Mouse (Mus musculus) kidney, embryonic 16.5 days (tissue): ENCODE measurements around the gene Orai2. TPM values are rescaled to one million over a fixed set of nuclear protein-coding genes. Genes with fewer than 3 reads are reported as not detected.
A peak's percentile ranks its signal among the peaks of the same experiment; 100 is the strongest.

Experiments
- ATAC-seq: fragments of 200-750 bp; cut with Nextera tagmentation; 2 replicates; pipeline ENCODE4 v1.8.0; 2017; ENCODE audit warnings: moderate TSS enrichment; ENCODE audit not compliant: low FRiP score, low TSS enrichment
- H3K27ac ChIP-seq: fragments of 300-500 bp; sonication (generic); 2 replicates; pipeline ENCODE4 v1.5.1; 2014; ENCODE audit warnings: low read length
- H3K27me3 ChIP-seq: fragments of 300-500 bp; sonication (generic); 2 replicates; pipeline ENCODE4 v1.6.1; 2014; ENCODE audit warnings: low read length, control low read depth, mixed read lengths; ENCODE audit not compliant: insufficient read depth
- H3K36me3 ChIP-seq: fragments of 300-500 bp; sonication (generic); 2 replicates; pipeline ENCODE4 v1.6.1; 2014; ENCODE audit warnings: low read length, control low read depth, mixed read lengths; ENCODE audit not compliant: insufficient read depth
- H3K4me1 ChIP-seq: fragments of 300-500 bp; sonication (generic); 2 replicates; pipeline ENCODE4 v1.6.1; 2014; ENCODE audit warnings: low read length, control low read depth, mixed read lengths; ENCODE audit not compliant: insufficient read depth
- H3K4me2 ChIP-seq: fragments of 300-500 bp; sonication (generic); replicated peaks from 2 replicates; pipeline ENCODE4 v1.6.1; 2014; ENCODE audit warnings: low read depth, low read length
- H3K4me3 ChIP-seq: fragments of 300-500 bp; sonication (generic); 2 replicates; pipeline ENCODE4 v1.5.1; 2014; ENCODE audit warnings: mild to moderate bottlenecking, low read length
- H3K9ac ChIP-seq: fragments of 300-500 bp; sonication (generic); replicated peaks from 2 replicates; pipeline ENCODE4 v1.6.1; 2014; ENCODE audit warnings: low read length
- H3K9me3 ChIP-seq: fragments of 300-500 bp; sonication (generic); 2 replicates; pipeline ENCODE4 v1.6.1; 2016; ENCODE audit warnings: low read length, control low read depth
- WGBS: fragments of 180-500 bp; shearing (Covaris S2); extraction: QIAGEN DNeasy Blood & Tissue Kit; methylation state at CpG from one replicate; pipeline ENCODE4 v1.1.7; 2014; 5-methylcytosine and 5-hydroxymethylcytosine counted together
- polyA plus RNA-seq: library from polyadenylated mRNA; unstranded; fragments of >200 nt; fragmentation: Nextera tagmentation; extraction: Ambion mirVana; gene quantifications from 2 replicates; pipeline ENCODE4 v1.2.1, GENCODE M21; 2015

Orai2 gene
- polyA plus RNA-seq, 1 experiment from 2014 or later, result 6.1 TPM

DNA sequence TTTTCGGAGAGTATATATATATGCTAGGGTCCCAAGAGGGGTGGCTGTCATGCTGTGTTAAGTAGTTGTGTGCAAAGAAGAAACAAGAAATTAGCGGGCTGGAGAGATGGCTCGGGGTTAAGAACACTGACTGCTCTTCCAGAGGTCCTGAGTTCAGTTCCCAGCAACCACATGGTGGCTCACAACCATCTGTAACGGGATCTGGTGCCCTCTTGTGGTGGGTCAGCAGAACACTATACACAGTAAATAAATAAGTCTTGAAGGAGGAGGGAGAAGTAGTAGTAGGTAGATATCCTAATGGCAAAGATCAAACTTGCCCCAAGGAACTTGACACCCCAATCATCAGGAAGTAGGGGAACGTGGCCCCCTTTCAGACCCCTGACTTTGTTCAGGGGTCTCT, 27.8 kb downstream of the Orai2 start:
- Histone ChIP-seq H3K4me2 (no peak overlapping the region), H3K27me3 (no peaks in the 10 kb centered on the region), H3K4me1 (0 out of 2 replicates have a peak, but pooled peaks cover 2% of the 10 kb centered on the region), H3K36me3 (peaks cover 29% of the 10 kb centered on the region), H3K27ac (no peak overlapping the region), H3K9ac (no peak overlapping the region), H3K4me3 (no peak overlapping the region), H3K9me3 (peaks cover 3% of the 10 kb centered on the region; the same call in 1 of the 2 replicates)
- 88% methylated on average over 5 of the region's 5 CpGs for WGBS
- ATAC-seq, result no peak

DNA sequence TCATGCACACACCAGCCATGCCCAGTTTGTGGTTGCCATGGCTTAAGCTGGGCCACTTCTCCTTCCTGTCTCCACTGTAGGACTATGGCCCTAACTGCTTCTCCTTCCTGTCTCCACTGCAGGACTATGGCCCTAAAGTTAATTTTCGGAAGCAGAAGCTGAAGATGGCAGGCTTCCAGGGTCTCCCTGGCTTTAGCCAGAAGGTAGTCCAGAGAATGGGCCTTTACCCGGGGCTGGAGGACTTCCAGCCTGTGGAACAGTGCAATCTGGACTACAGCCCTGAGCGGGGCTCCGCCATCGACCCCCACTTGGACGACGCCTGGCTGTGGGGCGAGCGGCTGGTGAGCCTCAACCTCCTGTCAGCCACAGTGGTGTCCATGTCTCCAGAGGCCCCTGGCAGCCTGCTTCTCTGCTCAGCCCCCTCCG, 30.4 kb downstream of the Orai2 start:
- H3K9ac ChIP-seq, result no peak overlapping the region
- 91% methylated on average over 10 of the region's 10 CpGs for WGBS
- ATAC-seq, result no peak
- H3K4me2 ChIP-seq, result no peak overlapping the region
- H3K4me1 ChIP-seq, result peaks cover 13% of the 10 kb centered on the region
- H3K9me3 ChIP-seq, result peaks cover 3% of the 10 kb centered on the region; the same call in 1 of the 2 replicates
- H3K36me3 ChIP-seq, result peaks cover 29% of the 10 kb centered on the region
- H3K4me3 ChIP-seq, result no peak overlapping the region
- H3K27me3 ChIP-seq, result no peaks in the 10 kb centered on the region
- H3K27ac ChIP-seq, result no peak overlapping the region

DNA sequence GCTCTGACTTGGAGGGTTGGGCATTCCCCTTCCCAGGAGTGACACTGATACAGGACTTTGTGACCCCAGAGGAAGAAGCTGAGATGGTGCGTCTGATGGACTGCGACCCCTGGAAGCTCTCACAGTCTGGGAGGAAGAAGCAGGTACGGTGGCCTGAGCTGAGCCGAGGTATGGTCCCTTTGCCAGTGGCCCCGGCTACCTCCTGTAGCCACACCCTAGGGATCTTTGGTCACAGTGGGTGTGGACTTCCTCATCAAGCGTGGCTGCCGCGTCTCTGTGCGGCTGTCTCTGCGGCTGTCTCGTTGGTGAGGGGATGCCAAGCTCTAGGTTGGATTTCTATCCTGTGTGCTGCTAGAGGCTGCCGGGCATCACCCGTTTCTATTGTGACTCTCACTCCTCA, 31.1 kb downstream of the Orai2 start:
- H3K9ac ChIP-seq, result no peak overlapping the region
- no peaks in the 10 kb centered on the region for H3K27me3 ChIP-seq
- peaks cover 29% of the 10 kb centered on the region for H3K36me3 ChIP-seq
- peaks cover 16% of the 10 kb centered on the region for H3K4me1 ChIP-seq
- no peak overlapping the region for H3K4me2 ChIP-seq
- H3K9me3 ChIP-seq, result peaks cover 3% of the 10 kb centered on the region; the same call in 1 of the 2 replicates
- no peak overlapping the region for H3K27ac ChIP-seq
- 93% methylated on average over 13 of the region's 13 CpGs for WGBS
- H3K4me3 ChIP-seq, result no peak overlapping the region
- no peak for ATAC-seq

DNA sequence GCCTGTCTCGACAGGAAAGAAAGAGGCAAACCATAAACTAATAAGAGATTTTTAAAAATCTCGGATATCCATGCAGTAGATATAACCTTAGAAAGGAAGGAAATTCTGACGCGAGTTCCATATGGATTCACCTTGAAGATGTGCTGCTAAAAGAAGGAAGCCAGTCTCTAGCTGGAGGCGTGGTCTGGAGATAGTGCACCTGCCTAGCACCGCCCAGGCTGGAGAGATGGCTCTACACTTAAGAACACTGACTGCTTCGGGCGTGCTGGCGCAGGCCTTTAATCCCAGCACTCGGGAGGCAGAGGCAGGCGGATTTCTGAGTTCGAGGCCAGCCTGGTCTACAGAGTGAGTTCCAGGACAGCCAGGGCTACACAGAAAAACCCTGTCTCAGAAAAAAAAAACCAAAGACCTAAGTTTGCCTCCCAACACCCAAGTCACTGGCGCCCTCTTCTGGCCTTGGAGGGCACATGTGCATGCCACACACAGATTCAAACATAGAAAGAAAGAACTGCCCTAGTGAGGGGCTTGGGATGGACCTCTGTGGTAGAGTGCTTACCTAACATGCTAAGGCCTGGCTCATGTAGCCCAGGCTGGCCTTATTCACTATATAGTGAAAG, 32.7 kb downstream of the Orai2 start:
- H3K27me3 ChIP-seq, result no peaks in the 10 kb centered on the region
- peaks cover 16% of the 10 kb centered on the region for H3K4me1 ChIP-seq
- H3K36me3 ChIP-seq, result peaks cover 29% of the 10 kb centered on the region
- H3K9ac ChIP-seq, result no peak overlapping the region
- 81% methylated on average over 13 of the region's 13 CpGs for WGBS
- H3K4me2 ChIP-seq, result no peak overlapping the region
- H3K9me3 ChIP-seq, result peaks cover 3% of the 10 kb centered on the region; the same call in 1 of the 2 replicates
- H3K4me3 ChIP-seq, result no peak overlapping the region
- ATAC-seq, result no peak
- no peak overlapping the region for H3K27ac ChIP-seq

DNA sequence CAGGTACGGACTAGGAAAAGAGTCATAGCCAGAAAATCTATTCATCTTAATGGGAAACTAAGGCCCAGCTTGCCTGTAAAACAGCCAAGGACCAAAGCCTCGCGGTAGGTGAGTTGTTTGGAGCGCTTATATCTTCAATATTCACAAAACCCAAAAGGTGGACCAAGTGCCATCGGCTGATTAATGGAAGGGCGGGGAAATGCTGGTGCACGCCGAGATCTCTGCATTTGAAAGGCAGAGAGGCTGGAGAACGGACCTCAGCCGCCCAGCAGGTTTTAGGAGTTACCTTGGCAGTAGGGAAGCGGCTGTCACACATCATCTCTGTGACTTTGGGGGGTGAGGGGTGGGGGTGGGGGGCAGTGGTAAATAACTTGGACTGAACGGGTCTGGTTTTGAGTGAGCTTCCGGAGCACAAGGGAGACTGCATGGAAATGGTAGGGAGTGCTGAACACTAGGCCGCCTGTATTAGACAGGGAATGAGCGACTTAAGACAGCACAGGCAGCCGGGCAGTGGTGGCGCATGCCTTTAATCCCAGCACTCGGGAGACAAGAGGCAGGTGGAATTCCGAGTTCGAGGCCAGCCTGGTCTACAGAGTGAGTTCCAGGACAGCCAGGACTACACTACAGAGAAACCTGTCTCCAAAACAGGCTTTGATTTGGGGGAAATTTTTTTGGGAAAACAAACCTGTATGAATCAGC, 34.1 kb downstream of the Orai2 start:
- Histone ChIP-seq H3K27ac (peak overlapping the region; percentile 77), H3K27me3 (no peaks in the 10 kb centered on the region), H3K4me2 (peak overlapping the region; percentile 77), H3K36me3 (peaks cover 24% of the 10 kb centered on the region), H3K4me1 (peaks cover 16% of the 10 kb centered on the region), H3K9ac (peak overlapping the region; percentile 84), H3K9me3 (no peaks in the 10 kb centered on the region), H3K4me3 (peak overlapping the region; percentile 91)
- WGBS, result 5% methylated on average over 20 of the region's 20 CpGs
- ATAC-seq, result peak; percentile 29; the same call in 1 of the 2 replicates

DNA sequence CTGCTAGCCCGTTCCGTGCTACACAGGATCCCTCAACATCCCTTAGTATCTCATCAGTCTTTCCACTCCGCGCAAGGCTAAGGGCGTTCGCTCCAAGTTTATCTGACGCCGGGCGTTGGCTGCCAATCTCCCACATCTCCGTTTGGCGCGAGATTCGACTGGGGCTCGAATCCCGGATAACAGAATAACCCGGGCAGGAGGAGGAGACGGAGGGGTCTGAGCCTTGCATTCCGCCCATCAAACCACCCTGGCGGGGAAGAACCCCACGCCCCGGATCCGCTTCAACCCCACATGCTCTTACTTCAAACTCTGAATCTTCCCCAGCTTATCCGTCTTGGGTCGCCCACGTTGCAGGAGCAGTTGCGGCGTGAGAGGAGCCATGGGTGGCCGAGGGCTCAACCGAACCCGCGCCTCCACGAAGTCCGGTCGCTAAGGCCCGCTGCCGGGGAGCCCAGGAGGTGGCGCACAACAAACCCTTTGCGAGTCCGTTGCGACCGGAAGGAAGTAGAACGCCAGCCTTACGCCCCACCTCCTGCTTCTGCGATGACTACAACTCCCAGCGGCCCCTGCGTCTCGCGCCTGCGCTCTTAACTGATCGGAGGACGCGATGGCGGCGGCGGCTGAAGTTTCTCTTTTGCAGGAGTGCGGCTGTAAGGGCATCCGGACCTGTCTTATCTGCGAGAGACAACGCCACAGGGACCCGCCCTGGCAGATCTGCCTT, 34.8 kb downstream of the Orai2 start, which contains the start of the genes Lrwd1 and Alkbh4:
Lrwd1 (minus strand) TSS at position 504 of the 721 bp plus-strand sequence.
Alkbh4 (plus strand) TSS at position 576 of the 721 bp plus-strand sequence.
- Histone ChIP-seq H3K4me2 (peak within 1 kb of the TSS; percentile 77), H3K9ac (peak within 1 kb of the TSS; percentile 84), H3K4me3 (peak within 1 kb of the TSS; percentile 91), H3K27me3 (no peaks in the 10 kb centered on the region), H3K4me1 (peaks cover 16% of the 10 kb centered on the region), H3K9me3 (no peaks in the 10 kb centered on the region), H3K27ac (peak within 1 kb of the TSS; percentile 77), H3K36me3 (peaks cover 21% of the 10 kb centered on the region)
- ATAC-seq, result peak; percentile 93
- WGBS, result under 1% methylated on average over 60 of the region's 60 CpGs

DNA sequence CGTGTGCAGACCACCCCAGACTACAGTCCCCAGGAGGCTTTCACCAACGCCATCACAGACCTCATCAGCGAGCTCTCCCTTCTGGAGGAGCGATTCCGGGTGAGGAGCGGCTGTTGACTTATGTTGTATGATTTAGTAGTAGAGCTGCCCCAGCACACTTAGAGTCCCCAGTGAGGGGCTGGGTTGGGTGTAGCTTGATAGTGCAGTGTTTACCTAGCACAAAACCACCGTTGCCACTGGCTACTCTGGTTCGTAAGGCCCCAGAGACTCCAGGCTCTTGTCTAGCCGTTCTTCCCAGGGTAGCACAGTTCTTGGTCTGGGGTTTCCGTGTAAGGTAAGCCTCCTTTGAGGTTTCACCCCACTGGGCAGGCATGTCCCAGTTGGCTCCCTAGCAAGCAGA, 48.3 kb downstream of the Orai2 start:
- Histone ChIP-seq H3K27ac (no peak overlapping the region), H3K4me2 (no peak overlapping the region), H3K4me1 (peaks cover 11% of the 10 kb centered on the region), H3K4me3 (no peak overlapping the region), H3K9me3 (no peaks in the 10 kb centered on the region), H3K36me3 (peaks cover 62% of the 10 kb centered on the region), H3K27me3 (no peaks in the 10 kb centered on the region), H3K9ac (no peak overlapping the region)
- ATAC-seq, result no peak
- 84% methylated on average over 10 of the region's 10 CpGs for WGBS

DNA sequence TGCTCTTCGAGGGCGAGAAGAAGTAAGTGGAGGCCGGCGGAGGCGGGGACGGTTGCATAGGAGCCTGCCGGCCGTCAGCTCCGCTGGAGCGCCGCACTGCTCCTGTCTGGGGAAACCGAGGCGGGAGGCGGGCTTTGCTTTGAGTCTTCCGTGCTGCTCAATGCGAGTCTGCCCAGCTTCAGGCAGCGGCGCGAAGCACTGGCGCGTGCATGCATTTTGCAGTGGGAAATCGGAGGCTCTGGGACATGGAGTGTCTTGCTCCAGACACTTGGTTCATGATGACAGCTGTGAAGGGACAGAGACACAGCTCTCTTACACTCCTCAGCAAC, 53.8 kb downstream of the Orai2 start:
- peak; percentile 62 for ATAC-seq
- H3K4me3 ChIP-seq, result peak overlapping the region; percentile 99
- H3K4me1 ChIP-seq, result peaks cover 20% of the 10 kb centered on the region
- H3K9me3 ChIP-seq, result no peaks in the 10 kb centered on the region
- peak overlapping the region; percentile 88 for H3K9ac ChIP-seq
- H3K36me3 ChIP-seq, result peaks cover 22% of the 10 kb centered on the region
- H3K4me2 ChIP-seq, result peak overlapping the region; percentile 90
- H3K27ac ChIP-seq, result 0 out of 2 replicates have a peak overlapping the region, but pooled peaks have one; percentile 58
- no peaks in the 10 kb centered on the region for H3K27me3 ChIP-seq
- under 1% methylated on average over 22 of the region's 22 CpGs for WGBS

DNA sequence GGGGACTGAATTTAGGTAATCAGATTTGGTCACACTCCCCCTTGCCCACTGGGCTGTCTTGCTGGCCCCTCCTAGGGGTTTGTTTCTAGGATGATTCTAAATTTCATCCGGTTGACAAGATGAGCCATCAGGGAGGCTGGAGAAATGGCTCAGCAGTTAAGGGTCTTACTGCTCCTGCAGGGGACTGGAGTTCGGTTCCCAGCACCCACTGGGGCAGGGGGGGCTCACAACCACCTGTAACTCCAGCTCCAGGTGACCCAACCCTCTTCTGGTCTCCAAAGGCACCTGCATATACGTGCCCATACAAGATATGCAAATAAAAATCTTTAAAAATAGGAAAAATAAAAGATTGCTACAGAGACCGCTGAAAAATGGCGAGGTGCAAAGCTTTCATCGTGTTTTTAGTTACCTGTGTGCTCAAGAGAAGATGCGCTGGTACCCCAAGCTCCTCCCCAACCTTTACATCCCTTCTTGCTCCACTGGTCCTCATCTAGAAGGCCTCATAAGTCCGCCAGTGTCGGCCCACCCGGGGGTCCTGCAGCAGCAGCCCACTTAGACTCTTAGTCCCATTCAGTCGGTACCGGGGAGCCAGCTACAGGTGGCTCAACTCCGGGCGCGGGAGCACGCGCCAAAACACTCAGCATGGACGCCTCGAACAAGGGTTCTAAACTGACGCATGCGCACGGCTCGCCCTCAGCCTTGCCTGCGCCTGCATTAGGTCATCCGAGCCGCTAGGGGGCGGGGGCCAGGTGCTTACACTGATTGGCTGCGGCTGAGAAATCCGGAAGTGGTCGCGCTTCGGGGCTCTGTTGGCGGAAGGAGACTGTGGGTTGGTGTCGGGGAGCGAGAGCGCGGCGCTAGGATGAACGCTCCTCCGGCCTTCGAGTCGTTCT, 54.4 kb downstream of the Orai2 start, which contains the start of gene Polr2j:
Polr2j (plus strand) TSS at position 741 of the 893 bp plus-strand sequence.
- Histone ChIP-seq H3K4me3 (peak within 1 kb of the TSS; percentile 99), H3K27me3 (no peaks in the 10 kb centered on the region), H3K27ac (0 out of 2 replicates have a peak within 1 kb of the TSS, but pooled peaks have one; percentile 58), H3K36me3 (peaks cover 15% of the 10 kb centered on the region), H3K9ac (peak within 1 kb of the TSS; percentile 88), H3K4me2 (peak within 1 kb of the TSS; percentile 90), H3K9me3 (no peaks in the 10 kb centered on the region), H3K4me1 (peaks cover 20% of the 10 kb centered on the region)
- ATAC-seq, result peak; percentile 97
- WGBS, result 2% methylated on average over 42 of the region's 42 CpGs
